Mouse (Mus musculus) embryo, embryonic 9.5 days (tissue): ENCODE data around the gene Setd7.
A peak's percentile ranks its signal among the peaks of the same experiment; 100 is the strongest.
"Not testable (repeated sequence)": the region's sequence is repeated elsewhere in the genome, so short reads cannot be mapped to it uniquely, and the experiment has no call there.

ENCODE experiments used
- DNase-seq: peaks from one replicate; pipeline ENCODE4 v3.0.0-alpha.2; 2017; ENCODE audit errors: extremely low spot score

Setd7 gene

GRCm38 (mm10) chr3:51560511-51561108, at the start of gene Setd7:
Gene Setd7, minus strand, starts transcription at chr3:51560879.
- peak; percentile 87 for DNase-seq

- DNase-seq, result no peak
These were observed 43.8 kb upstream of the Setd7 start for GRCm38 (mm10) chr3:51604489-51604888.

GRCm38 (mm10) chr3:51603705-51604291, 43.1 kb upstream of the Setd7 start:
- no peak for DNase-seq

GRCm38 (mm10) chr3:51601461-51601860, 40.8 kb upstream of the Setd7 start:
- DNase-seq, result no peak

GRCm38 (mm10) chr3:51600728-51601127, 40.0 kb upstream of the Setd7 start:
- no peak for DNase-seq

GRCm38 (mm10) chr3:51599057-51599630, 38.5 kb upstream of the Setd7 start:
- DNase-seq, result no peak

- no peak for DNase-seq
These were observed 35.9 kb upstream of the Setd7 start for GRCm38 (mm10) chr3:51596538-51596937.

GRCm38 (mm10) chr3:51593506-51593905, 32.8 kb upstream of the Setd7 start:
- no peak for DNase-seq

GRCm38 (mm10) chr3:51591591-51591990, 30.9 kb upstream of the Setd7 start:
- no peak for DNase-seq

- no peak for DNase-seq
These were observed 29.7 kb upstream of the Setd7 start for GRCm38 (mm10) chr3:51590207-51590892.

- no peak for DNase-seq
These were observed 27.1 kb upstream of the Setd7 start for GRCm38 (mm10) chr3:51587697-51588262.

GRCm38 (mm10) chr3:51583574-51584391, 23.1 kb upstream of the Setd7 start:
- DNase-seq, result peak; percentile 80

GRCm38 (mm10) chr3:51579243-51579642, 18.6 kb upstream of the Setd7 start:
- not testable (repeated sequence) for DNase-seq

- DNase-seq, result no peak
These were observed 17.4 kb upstream of the Setd7 start for GRCm38 (mm10) chr3:51577816-51578749.

GRCm38 (mm10) chr3:51577359-51577758, 16.7 kb upstream of the Setd7 start:
- no peak for DNase-seq

GRCm38 (mm10) chr3:51573915-51574314, 13.2 kb upstream of the Setd7 start:
- no peak for DNase-seq

- no peak for DNase-seq
These were observed 9.5 kb upstream of the Setd7 start for GRCm38 (mm10) chr3:51570200-51570599.

GRCm38 (mm10) chr3:51561993-51562385, 1.3 kb upstream of the Setd7 start:
- no peak for DNase-seq

GRCm38 (mm10) chr3:51561109-51561992, 672 bp upstream of the Setd7 start:
- peak; percentile 80 for DNase-seq
